Mouse (Mus musculus) pancreas, adult 10 weeks (tissue): ENCODE results near the gene Mrpl43. TPM values are rescaled to one million over a fixed set of nuclear protein-coding genes. Genes with fewer than 3 reads are reported as not detected.

Experiments used
- polyA plus RNA-seq: library from polyadenylated mRNA; stranded (reverse); fragments of 350-450 nt; fragmentation: Illumina TruSeq; extraction: RNeasy Lipid Tissue Mini Kit (QIAGEN cat#74804); gene quantifications from one replicate; pipeline ENCODE4 v1.2.3, GENCODE M21; 2015; ENCODE audit warnings: low read depth, low replicate concordance; ENCODE audit not compliant: insufficient read depth

Gene Mrpl43
- 12.3 TPM for polyA plus RNA-seq

DNA sequence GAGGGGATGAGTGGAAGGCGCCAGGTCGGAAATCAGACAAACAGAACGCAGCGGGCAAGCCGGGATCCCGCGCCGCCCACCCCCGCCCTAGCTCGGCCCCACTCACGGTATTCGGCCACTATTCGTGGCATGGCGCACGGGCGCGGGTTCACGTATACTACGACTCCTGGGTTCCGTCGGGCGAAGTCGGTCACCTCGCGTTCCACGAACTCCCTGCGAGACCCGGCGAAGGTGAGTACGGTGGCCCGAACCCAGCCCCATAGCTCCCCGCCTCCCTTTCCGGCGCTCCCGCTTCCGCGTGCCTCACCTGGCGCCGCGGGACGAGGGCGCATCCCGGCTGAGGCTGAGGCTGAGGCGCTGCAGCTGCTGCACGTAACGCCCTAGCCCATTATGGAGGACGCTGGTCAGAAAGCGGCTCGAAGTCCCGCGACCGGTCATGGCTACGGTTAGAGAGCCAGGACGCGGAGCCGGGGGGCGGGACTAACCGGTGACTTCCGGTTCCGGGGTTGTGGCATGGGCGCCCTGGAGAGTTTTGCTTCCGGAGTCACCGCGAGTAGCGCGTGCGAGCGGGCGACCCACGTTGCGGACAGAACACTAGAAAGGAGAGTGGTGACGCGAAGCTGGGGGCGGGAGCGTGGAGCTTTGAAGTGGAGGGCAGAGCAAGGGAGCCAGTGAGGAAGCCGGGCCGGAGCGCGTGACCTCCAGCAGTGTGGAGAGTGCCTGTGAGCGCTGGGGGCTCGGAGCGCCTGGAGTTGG lies at the start of gene Mrpl43:
Mrpl43 (minus strand) TSS at position 486 of the 756 bp plus-strand sequence.

DNA sequence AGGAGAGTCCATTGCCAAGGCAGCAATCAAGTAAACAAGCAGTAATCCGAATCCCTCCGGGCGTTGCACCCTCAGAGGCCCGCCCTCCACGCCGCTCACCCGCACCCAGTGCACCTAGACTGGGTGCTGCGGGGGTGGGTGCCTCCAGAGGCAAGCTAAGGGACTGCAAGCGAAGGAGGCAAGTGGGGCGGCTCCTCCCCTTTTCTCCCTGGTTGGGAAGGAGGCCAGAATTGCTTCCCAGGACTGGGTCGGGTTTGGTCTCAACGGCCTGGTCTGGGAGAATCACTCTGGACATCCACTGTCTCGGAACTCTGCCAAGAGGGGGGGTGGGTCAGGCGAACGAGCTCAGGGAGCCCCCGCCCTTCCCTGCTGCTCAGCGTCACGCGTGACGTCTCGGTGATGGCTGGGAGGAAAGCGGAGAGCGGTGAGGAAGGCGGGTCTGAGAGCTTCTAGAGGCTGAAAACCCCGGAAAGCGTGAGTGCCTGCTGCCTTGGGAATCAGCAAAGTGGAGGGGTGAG lies 41.2 kb upstream of the Mrpl43 start, which contains the start of gene Sfxn3:
Sfxn3 (plus strand) TSS at position 87 of the 518 bp plus-strand sequence.

GRCm38 (mm10) chr19:45045651-45046050 lies 39.4 kb upstream of the Mrpl43 start, which contains the start of gene Pdzd7:
Gene Pdzd7 (minus strand): TSS chr19:45045717.

GRCm38 (mm10) chr19:45014335-45014971 lies 8.2 kb upstream of the Mrpl43 start, which contains the start of gene Lzts2:
Gene Lzts2 (plus strand): TSS chr19:45014414.

GRCm38 (mm10) chr19:45005444-45005843 lies 798 bp downstream of the Mrpl43 start, which contains the start of gene Twnk:
Gene Twnk (plus strand): TSS chr19:45005663.

DNA sequence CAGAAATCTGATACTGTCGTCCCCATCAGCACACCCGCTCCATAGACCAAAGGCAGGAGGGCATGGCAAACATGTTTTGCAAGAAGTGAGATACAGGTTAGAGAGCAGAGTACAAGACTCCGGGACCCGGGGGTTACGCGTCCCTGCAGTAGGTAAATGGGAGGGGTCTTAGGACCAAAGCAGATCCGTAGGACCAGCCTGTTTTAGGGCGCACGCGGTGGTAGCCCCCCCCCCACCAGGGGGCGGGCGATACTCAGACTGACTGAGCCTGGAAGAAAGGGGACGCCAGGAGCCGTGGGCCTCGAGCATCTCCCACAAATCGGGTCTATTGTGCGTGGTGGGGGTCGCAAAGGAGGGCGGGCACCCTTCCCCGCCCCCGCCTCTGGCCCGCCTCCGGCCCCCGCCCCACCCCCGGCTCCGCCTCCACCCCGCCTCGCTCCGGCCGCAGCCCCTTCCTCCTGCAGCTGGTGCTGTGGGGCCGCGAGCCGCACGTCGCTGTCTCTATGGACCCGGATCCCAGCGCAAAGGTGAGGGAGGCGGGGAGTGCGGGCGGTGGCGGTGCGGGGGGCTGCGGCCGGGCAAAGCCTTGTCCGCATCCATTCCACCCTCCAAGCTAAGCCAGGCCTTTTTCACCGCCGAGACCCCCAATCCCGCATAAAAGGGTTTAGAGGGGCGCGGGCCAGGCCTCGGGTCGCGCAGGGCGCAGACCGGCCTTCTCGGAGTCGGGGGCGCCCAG lies 17.2 kb downstream of the Mrpl43 start, which contains the start of gene Sema4g:
Sema4g (plus strand) TSS at position 271 of the 736 bp plus-strand sequence.

Other genes starting within 250 kb of the Mrpl43 start
- 5.3 TPM for gene Slf2, start 75.3 kb downstream of the Mrpl43 start, polyA plus RNA-seq
- gene Sema4g, start 17.3 kb downstream of the Mrpl43 start, polyA plus RNA-seq, result 1.1 TPM
- gene Twnk, start 779 bp downstream of the Mrpl43 start, polyA plus RNA-seq, result 5.7 TPM
- 15.3 TPM for gene Lzts2, start 8.0 kb upstream of the Mrpl43 start, polyA plus RNA-seq
- gene Pdzd7, start 39.3 kb upstream of the Mrpl43 start, polyA plus RNA-seq, result 1.9 TPM
- 13.4 TPM for gene Sfxn3, start 41.1 kb upstream of the Mrpl43 start, polyA plus RNA-seq
- gene Kazald1, start 68.8 kb upstream of the Mrpl43 start, polyA plus RNA-seq, result 4.7 TPM
- 0.83 TPM for gene Tlx1, start 144.2 kb upstream of the Mrpl43 start, polyA plus RNA-seq
- not detected for gene Lbx1, start 229.4 kb upstream of the Mrpl43 start, polyA plus RNA-seq